Mouse (Mus musculus): ENCODE measurements around the gene Itga4.

GRCm38 (mm10) chr2:79248283-79248682, 6.9 kb upstream of the Itga4 start:
- TF ChIP-seq GATA1 (IDR thresholded peaks at IDR 0.05; ENCODE audit: low read length) (no peak), TAL1 (IDR thresholded peaks at IDR 0.05; ENCODE audit: low read length) (no peak)
